Mouse (Mus musculus) induced T-regulatory cell, adult 2 months (primary cell): ENCODE measurements around the gene Adamts20.

Experiments
- DNase-seq: peaks from one replicate; pipeline ENCODE4 v3.0.0-alpha.2; 2012; ENCODE audit warnings: low read depth

Gene Adamts20

DNA sequence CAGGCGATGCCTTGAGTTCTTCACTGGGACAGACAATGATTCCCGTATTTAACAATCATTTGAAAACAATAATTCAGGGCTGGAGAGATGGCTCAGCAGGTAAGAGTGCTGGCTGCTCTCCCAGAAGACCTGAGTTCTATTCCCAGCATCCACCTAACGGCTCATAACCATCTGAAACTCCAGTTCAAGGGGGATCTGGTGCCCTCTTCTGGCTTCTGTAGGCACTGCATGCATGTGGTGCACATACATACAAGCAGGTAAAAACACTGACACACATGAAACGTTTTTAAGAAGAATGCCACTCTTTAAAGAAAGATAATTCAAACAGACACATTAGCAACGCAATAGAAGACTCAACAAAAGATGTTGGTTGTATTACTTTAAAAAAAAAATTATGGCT, 120.9 kb downstream of the Adamts20 start:
- DNase-seq = peak; percentile 14

DNA sequence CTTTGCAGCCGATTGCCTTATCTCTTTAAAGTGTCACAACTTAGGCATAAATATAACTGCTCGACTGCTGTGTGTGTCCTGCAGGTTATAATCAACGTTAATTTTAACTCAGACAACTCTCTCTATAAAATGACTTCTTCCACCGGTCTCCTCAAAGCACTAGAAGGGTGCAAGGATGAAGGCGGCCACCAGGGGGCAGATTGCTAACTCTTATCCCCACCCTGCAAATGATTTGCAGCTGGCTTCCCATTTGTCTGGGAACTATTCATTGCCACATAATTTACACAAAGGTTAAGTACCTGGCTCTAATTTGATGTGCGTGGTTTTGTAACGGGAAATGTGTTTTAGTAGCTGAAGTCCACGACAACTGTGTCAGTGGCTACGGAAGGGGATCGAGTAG, 122.9 kb downstream of the Adamts20 start:
- DNase-seq = peak; percentile 63

DNA sequence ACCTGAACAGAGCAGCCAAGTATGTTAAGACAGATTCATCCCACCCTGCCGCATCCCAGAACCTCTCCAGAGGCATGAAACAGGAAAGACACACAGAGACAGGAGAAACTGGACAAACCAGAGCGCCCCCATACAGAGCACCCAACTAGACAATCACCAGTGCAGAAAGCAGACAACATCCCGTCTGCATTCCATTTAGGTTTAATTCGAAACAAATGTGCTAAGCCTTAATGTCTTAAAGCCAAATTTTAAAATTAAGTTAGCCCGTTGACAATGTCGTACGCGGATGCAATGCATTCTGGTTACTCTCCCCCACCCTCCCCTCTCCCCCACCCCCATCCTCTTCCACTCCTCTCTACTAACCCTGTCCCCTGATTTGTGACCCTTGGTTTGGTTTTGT, 126.2 kb downstream of the Adamts20 start:
- no peak for DNase-seq

DNA sequence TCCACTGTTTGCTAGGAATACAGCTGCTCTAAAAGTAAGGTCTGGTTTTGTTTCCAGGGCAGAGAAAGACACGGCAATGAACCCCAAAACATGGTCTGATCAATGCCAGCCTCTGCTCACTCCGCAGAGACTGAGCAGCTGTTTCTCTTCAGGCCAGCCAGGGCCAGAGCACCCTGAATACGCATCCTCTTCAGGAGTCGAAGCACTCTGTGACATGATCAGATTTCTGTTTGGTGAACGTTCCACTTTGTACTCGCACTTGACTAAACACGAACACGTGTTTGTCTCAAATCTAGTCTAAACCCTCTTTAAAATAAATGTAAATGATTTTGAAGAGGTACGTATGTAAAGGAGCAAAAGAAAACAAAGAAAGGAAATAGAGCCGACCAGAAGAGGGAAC, 130.6 kb downstream of the Adamts20 start:
- DNase-seq = no peak

DNA sequence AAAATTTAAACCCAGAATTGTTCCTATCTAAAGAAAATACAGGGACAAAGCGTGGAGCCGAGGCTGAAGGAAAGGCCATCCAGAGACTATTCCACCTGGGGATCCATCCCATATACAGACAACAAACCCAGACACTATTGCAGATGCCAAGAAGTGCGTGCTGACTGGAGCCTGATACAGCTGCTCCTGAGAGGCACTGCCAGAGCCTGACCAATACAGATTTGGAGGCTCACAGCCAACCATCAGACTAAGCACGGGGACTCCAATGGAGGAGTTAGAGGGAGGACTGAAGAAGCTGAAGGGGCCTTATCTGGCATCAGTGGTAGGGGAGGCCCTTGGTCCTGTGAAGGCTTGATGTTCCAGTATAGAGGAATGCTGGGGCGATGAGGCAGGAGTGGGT, 138.6 kb downstream of the Adamts20 start:
- no peak for DNase-seq

DNA sequence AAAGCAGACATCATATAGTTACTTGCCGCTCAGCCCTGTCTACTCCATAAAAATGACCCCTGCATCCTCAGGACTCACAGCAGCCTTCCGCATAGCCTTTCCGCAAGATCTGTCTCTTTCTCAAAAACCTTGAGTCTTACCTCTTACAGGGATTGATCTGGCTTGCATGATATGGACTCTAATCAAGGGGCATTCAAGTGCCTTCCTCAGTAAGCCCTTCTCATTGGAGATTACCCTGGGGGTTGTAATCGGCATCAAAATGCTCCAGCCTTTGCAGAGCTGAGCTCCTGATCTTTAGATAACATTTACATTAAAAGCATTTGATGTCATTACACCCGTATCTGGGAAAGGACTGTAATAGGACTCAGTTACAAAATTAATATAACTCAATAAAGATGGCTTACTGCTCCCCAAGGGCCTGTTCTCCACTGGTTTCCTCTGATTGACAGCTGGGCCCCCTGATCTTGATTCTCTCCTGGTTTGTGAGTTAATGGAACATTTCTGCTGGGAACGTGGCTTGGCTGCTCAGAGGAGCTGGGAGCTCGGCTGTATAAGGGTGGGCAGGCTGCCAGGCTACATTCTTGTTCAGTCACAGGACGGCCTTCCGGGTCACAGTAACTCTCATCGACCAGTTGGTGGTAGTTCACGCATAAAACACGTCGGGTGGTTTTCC, 139.6 kb downstream of the Adamts20 start:
- no peak for DNase-seq

DNA sequence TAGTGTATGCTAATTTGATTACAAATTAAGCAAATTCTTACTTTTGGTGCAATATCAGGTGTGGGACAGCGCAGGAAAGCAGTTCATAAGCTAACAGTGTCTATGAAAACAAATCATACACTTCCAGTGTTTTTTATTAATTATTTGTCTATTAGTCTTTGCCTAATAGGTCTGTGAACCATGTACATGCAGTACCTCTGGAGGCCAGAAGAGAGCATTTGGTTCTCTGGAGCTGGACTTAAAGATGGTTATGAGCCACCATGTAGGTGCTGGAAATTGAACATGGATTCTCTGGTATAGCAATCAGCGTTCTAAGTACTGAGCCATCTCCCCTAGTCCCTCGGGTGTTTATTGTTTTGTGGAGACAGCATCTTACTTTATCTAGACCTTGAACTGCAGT, 149.0 kb downstream of the Adamts20 start:
- no peak for DNase-seq

DNA sequence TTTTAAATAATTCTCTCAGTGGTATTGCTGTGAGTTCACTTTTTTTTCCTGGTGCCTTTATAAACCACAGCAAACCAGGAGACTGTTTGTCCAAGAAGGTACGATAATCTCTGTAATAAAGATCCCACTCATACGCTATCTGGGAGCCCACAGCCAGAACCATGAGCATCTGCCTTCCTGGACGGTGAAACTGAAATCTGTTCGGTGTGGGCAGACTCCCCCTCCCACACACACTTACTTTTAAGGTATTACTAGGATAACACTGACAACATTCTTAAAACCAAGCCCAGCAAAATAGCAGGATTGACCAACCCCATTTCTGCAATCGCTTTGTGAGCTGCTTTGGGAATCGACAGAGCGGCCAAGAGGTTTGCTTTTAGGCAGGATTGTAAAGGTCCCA, 155.5 kb downstream of the Adamts20 start:
- no peak for DNase-seq

DNA sequence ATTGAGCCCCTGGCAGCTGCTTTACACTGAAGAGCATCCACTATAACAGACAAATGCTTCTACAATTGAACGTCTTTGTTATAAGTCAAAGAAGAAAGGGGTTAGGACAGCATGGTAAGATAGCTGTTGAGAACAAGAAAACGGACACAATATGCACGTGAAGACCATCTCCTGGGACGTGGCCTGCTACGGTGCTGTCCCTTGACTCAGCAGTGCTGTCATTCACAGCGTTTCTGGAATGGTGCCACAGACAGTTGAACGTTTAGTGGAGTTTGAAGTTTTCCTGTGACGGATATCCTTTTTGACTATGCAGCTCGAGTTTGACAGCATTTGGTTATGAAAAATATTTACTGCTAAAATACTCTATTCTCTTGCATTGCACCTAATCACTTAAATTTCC, 157.3 kb downstream of the Adamts20 start:
- no peak for DNase-seq

DNA sequence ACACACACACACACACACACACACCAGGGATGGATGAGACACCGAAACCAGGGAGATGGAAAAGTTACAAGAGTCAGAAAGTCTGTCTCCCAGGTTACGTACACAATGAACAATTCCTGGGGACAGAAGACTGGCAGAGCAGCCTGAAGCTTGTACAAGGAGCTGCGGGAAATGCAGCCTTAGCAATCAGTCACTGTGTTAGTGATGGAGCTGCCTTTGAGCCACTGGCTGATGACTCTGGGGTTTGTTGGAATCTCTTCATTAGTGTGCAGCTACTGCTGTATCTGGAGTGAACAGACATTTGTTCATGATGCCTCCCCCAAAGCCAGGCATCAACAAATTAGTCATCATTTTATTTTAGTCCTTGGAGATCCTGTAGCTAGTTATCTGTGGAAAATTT, 162.1 kb downstream of the Adamts20 start:
- no peak for DNase-seq

DNA sequence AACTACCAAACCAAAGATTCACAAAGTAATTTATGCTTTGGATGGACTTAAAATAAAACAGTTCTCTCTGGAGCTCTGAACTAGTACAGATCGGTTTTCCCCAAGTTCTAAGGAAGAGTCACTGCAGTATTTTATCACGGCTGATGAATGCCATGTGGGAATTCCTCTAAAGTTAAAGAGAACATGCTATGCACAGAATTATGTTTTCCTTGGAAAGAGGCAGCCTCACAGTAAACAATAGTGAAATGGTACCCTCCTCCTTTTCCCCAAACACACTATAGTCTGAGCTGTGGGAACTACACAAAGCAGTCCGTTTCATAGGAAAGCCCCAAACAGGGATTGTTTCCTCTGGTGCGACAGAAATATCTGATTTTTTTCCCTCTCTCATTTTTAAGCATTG, 171.1 kb downstream of the Adamts20 start:
- no peak for DNase-seq

DNA sequence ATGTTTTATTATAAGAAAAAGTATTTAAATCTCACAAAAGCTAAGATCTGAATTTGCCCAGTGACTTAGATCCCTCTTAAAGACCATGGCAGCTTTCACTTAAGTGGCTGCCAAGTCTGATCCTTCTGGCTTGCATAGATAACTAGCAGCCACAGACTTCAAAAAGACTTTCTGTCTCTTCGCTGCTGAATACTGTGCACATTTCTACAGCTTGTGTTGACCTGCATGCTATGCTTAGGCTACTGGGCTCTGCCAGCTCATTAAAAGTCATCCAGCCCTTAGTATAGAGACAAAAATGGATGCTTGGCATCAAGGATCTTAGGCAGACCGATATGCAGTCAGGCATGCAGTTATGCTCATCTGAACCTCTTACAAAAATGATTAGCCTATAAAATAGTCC, 177.2 kb downstream of the Adamts20 start:
- no peak for DNase-seq

DNA sequence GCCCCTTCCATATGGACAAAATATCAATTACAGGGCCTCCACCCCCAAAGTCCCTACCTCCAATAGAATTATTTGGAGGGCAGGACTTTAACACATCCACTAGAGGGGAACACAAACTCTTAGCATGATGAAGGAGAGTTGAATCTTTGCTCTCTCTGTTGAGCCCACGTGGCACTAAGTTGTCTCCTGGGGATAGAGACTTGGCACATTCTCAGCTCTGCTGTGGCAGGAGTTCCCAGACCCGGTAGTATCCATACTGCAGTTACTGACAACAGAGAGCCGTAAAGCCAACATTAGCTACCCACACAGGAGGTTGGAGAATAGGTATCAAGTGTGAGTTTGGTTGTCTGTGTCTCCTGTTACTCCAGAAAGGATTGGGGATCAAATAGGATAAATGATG, 177.7 kb downstream of the Adamts20 start:
- no peak for DNase-seq

DNA sequence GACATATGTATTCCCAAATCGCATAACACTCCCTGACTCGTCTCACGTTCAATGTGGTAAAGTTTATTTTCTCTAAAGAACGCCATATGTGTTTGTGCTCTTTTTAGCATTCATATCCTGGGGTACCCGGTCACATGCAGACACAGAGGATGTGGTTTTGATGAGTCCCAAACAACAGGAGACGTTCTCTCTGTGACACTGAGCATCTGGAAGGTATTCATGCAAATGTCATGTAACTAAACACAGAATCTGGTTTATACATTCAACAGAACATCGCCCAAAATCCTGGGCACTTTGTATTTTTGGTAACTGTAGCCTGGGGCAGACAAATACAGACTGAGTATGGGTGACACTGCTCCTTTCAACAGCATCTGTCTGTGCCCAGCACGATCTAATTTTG, 188.8 kb downstream of the Adamts20 start:
- peak; percentile 11 for DNase-seq

DNA sequence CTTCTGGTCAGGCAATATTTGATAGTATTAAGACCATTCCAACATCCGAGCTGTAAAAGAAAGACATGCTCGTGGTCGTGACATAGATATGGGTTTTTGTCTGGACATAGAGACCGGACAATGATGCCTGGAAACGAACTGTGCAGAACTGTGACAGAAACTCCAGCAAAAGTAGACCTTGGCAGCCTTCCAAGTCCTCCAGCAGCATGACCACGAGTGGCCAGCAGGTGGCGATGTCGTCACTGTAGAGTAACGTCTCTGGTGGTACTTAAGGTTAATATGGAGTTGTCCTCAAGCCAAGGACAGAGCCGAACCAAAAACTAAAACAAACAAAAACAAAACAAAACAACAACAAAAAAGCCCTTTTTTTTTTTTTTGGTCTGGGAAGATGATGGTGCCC, 199.6 kb downstream of the Adamts20 start:
- DNase-seq = peak; percentile 80

DNA sequence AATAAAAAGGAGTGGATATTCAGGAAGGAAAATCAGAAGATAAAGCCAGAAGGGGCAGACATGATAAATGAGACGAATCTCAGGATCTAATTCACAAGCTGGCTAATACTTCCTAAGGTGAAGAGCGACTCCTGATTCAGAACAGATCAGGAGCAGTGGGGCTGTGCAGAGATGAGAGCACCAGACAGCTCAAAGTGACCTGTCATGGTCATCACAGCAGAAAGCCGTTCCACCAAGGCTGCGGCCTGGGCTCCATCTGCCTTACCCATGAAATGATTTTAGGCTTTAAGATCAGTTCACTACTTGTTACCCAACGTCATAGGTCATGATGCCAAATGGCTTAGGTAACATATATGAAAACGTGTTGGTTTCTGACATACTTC, 200.7 kb downstream of the Adamts20 start:
- DNase-seq = no peak

DNA sequence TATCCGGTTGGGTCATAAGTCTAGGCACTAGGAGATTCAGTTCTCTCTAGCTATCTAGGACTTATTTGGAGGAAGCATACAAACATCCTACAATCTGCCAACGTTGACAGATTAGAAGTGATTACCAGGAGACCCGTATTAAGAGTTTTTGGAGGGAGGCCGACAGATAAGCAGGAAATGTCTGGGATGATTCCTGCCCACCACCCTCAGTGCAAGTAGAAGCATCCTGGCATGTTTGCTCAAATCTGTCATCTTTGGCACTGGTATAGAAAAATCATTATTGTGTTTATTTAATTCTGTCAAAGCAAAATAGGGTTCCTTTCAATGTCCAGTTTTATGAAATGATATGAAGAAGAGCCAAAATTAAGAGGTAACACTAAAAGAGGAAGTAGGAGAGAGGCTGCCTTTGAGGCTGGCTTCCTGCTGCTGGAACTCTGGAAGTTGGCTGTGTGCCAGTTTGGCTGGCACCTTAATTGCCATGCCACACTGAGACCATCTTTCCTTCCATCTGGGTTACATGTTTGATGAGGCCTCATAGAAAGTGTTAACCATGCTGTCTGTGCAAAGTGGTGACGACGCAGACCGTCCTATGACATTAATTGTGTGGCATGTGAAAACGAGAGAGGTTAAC, 201.2 kb downstream of the Adamts20 start:
- no peak for DNase-seq

DNA sequence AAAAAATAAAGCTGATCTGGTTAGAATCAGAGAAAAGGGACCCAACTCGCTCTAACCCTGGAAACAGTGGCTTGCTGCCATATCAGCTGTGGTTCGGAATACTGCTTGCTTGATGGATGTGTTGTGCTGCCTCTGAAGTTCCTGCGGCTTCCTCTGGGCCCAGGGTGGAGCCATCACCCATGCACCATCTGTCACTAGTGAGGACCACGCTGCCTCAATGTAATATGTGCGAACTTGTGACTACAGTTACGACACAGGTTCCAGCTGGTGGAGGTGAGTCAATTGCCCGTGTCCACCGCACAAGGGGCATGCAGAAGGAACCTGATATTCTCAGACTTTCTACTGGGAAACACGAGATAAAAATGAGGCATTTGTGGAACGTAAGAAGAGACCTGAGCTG, 202.0 kb downstream of the Adamts20 start:
- no peak for DNase-seq

DNA sequence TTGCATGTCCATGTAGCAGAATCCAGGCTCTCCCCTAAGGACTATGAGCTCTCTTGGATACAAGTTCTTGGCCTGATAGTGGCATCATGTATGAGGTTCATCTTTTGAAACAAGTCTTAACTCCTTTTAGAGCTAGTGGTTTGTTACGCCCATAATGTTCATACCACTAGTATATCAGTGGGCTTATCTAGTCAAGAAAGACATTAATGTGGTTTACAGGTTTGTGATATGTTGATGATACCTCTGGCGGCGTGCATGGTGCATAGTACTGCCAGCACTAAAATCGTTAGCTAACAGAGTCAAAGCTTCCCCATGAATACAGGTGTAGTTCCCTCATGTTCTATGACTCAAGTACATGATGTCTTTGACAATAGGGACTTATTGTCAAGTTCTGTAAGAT, 205.7 kb downstream of the Adamts20 start:
- DNase-seq = no peak

DNA sequence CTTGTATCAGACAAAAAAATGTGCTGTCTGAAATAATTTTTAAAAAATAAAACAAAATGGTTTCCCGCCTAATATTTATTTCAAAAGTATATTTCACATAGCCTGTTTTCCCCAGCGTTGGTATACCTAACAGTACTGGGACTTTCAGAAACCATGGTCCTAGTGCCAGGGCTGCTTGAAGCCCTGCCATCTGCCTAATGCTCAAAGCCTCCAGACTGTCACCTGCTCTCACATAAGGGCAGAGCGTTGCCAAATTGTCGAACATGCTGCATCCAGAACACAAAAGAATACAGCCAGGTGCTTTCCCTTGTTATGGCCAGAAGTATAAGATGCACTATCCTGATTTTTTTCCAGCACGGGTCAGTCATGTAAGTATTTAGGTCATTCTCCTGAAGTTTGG, 209.7 kb downstream of the Adamts20 start:
- no peak for DNase-seq

DNA sequence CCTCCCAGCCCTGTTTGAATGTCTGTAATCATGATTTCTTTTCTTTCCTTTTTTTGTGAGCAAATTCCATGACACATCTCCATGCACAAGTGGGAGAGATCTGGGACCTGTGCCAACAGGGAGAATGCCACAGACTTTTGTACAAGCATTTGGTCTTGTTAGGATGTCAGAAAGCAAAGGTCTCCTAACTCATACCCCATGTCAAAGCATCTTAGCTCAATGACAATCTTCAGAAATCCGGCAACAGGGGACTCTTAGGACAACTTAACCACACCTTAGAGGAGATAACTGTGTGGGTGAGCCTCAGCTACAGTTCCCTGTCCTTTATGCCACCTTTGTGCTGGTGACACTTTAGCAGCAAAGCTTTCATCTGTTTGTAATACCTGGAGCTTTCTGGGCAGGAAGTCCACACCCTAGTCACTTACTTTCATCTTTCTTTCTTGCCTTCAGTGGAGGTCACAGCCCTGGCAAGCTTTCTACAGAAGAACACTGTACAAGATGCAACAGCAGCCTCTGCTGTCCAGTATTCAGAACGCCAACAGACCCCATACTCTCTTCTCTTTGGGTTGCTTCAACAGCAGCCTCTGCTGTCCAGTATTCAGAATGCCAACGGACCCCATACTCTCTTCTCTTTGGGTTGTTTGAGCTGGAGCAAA, 210.2 kb downstream of the Adamts20 start:
- peak; percentile 56 for DNase-seq

DNA sequence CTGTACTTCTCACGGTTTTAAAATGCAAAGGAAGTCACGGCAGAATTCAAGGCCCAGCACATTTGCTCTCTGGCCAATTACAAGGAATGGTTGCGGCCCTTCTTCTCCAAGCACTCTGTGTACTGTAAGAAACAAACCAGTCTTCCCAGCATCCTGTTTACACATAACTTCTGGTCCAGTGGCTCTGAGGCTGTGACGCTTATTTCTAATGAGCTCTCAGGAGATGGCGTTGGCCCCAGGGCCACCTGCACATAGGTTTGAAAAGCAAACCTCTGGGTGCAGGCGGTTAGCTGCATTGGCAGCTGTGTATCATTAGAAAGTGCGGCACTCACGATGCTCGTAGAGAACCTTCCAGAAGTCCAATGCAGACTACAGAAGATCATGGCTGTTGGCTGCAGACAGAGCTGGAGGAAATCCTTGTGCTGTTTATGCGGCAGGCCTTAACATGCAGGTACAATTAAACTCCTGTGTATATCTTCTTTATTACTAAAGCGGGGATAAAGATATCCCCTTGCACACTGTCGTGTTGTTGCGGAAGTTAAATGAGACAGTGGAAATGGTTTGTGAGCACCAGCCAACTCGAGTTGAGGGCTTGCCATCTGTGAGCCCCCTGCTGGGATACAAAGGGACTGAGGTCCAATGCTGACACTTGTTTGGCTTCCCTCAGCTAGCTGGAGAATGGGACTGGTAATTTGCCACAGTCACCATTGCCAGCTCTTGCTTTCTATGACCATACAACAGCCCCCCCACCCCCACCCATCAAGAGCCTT, 210.9 kb downstream of the Adamts20 start:
- peak; percentile 15 for DNase-seq
